Mouse (Mus musculus) gastrocnemius, postnatal 14 days (tissue): ENCODE data around the gene Celsr1. TPM values are rescaled to one million over a fixed set of nuclear protein-coding genes. Genes with fewer than 3 reads are reported as not detected.

ENCODE experiments used
- DNase-seq: peaks from one replicate; pipeline ENCODE4 v3.0.0; 2021; ENCODE audit warnings: mixed read lengths
- intact Hi-C: fragments of 180-260 bp; cut with DNase I; formaldehyde crosslinking; loops from one replicate; pipeline ENCODE4 v1.15.1; 2025; ENCODE audit warnings: low total_unique reads
- total RNA-seq, 2 experiments: library from RNA; stranded (reverse); gene quantifications; 2 replicates each; pipeline ENCODE4 v1.2.3; 2021

The Celsr1 gene
- total RNA-seq, 2 experiments from 2014 or later, result 0.31 to 0.94 TPM

DNA sequence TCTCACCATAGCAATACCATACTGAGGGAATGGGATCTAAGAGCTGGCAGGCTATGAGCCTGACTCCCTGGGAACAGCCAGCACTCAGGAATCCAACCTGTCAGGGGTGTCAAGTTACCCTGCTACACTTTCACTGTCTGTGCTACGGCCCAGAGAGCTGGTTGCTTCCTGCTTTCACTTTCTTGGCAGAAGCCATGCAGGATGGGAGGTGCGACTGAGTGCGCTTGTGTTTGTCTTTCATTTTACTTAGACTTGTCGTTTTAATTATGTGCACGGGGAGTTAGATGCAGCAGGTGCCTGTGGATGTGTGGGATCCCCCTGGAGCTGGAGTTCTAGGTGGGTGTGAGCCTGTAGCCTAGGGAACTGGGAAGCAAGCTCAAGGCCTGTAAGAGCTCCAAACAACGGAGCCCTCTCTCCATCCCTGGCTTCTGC, 25.9 kb downstream of the Celsr1 start:
- intact Hi-C loops, result no loop called here
- DNase-seq, result no peak

GRCm38 (mm10) chr15:86005691-86006525, 27.7 kb downstream of the Celsr1 start:
- intact Hi-C loops, result no loop called here
- DNase-seq, result no peak

- no peak for DNase-seq
- intact Hi-C loops, result no loop called here
Observed at GRCm38 (mm10) chr15:86004048-86004447, 29.5 kb downstream of the Celsr1 start.

- no peak for DNase-seq
- intact Hi-C loops, result no loop called here
Observed at GRCm38 (mm10) chr15:86000706-86001292, 32.8 kb downstream of the Celsr1 start.

DNA sequence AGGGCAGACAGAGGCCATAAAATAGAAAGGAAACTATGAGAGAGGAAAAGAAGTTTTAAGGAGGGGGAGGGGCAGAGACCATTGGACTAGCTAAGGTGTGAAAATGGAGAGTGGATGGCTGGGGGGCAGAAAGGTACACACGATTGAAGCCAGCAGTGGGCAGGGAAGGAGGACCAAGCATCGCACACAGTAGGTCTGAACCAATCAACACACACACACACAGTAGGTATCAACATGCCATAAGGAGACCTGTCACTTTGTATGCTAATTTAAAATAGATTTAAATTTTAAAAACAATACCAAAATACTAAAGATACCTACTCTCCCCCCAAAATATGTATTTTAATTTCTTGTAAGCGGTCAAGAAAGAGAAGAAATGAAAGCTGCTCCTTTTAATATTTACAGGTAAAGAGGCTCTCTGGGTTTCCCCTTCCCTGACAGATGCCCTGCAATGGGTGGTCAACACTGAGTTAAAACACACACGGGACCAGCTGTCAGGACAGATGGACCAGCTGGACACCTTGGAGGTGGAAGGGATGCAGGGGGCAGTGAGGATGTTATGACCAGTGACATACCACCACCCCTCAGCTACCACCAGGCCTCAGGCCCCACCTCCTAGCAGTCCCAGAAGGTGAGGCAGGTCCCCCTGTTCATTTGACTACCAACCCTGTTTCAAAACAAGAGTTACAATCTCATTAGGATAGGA, 34.9 kb downstream of the Celsr1 start:
- intact Hi-C loops, result no loop called here
- DNase-seq, result no peak

DNA sequence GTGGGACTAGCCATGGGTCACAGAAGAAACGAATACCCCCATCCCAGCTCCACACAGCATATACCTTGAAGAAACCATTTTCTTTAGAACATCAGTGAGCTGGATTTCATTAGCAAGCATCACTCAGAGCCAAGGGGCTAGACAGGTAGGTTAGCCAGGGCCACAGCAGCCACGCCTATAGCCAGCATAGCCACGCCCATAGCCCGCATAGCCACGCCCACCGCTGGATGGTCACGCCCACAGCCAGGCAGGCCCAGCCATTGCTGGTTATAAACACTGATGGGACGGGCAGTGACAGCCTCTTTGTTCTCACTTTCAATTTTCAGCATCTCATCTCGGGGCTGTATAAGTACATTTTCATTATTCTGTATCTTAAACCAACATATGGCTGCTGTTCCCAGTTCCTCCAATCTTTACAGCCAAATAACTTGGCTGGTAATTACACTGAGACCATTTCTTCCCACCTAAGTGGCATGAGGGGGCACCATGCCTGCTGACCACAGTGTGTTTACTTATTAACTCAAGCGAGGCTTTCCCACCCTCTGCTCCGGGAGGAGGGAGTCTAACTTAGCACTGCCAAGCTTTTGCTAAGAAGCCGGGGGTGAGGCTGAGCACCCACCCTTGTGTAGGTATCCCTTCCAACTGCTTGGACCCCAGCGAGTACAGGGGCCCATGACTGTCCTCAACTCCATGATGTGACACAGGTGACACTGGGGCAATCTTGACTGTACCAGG, 37.4 kb downstream of the Celsr1 start:
- DNase-seq, result no peak
- intact Hi-C loops, result no loop called here

DNA sequence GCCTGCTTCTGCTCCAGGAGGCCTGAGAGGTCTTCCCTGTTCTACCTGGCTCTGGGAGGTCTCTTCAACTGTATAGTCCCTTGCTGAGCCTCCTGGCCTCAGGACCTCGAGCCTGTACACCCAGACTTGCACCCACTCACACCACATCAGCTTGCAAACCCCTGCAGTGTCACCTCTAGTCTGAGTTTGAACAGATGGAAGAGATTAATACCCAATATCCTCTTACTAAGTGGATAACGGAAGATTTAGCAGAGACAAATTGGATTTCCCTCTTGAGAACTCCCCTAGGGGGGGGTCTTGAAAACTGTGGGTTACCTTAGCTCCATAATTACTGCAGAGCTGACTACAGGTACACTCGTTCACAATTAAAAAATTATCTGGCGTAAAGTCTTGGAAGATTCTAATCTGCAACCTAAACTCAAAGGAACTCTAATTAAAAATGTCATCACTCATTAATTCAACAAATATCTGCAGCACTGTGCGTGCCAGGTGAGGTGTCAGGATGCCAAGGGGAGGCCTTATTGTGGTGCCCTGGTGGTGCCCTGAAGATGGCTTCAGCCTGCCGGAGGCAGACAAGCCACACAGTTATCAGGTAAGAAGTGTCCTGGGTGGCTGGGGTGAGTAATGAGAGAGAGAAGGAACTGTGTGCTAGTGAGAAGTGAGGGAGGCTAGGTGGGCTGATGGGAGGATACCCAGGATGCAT, 38.5 kb downstream of the Celsr1 start:
- intact Hi-C loops, result no loop called here
- DNase-seq, result no peak

DNA sequence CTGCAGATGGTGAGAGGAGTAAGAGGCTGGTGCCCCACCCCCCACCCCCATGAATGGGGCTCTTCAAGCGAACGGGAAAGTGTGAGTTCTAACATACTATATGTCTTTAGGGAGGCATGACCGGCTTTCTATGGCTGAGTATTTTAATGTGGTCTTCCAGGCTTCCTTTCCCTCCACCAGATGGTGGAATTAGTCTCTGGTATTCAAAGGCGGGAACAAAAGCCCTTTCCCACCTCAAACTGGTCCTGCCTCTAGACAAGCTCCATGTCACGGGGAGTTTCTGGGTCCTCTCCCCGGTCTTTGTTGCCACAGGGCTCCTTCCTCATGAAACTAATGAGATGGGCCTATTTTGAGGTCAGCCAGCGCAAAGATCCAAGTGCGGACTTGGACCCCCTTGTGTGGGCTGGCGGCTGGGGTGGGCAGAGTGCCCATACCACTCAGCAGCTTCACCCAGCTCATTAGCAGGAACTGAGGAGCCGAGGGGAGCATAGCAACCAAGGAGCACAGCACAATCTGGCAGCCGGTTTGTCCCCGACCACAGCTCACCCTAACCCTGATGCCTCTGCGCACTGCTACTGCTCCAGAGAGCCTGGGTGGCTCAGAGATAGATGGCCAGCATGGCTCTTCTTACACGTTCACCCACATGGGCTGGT, 39.5 kb downstream of the Celsr1 start:
- DNase-seq, result no peak
- intact Hi-C loops, result no loop called here

DNA sequence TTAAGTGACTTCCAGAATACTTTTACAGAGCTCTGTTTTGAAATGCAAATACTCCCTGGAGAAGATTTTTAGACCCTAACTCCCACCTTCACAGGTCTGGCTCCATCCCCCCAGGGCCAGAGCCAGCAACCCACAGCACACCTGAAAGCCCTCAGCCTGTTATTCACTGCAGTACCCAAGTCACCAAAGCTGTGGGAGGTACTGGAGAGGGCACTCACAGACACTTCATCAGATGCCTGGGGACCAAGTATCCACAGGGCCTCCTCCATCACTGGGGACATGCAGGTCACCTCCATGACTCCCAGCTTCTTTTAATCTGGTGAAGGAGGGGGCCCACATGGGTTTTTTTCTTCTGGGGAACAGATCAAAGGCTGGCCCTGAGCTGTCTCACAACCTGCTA, 40.2 kb downstream of the Celsr1 start:
- DNase-seq, result no peak
- intact Hi-C loops, result no loop called here

DNA sequence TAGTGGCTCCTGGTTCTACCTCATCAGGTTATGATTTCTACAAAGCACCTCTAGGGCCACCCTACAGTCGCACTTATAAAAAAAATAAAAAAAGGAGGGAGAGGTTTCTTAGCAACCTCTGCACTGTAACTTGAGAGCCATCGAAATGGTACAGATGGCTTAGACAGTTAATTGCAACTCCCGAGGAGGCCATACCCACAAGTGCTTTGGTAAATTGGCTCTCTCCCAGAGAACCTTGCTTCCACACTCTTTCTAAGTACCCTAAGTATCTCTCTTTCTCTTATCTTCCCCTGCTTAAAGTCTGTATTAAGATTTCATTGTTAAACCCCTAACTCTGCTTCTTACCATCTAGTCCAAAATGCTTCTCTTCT, 41.5 kb downstream of the Celsr1 start:
- no peak for DNase-seq
- intact Hi-C loops, result no loop called here

DNA sequence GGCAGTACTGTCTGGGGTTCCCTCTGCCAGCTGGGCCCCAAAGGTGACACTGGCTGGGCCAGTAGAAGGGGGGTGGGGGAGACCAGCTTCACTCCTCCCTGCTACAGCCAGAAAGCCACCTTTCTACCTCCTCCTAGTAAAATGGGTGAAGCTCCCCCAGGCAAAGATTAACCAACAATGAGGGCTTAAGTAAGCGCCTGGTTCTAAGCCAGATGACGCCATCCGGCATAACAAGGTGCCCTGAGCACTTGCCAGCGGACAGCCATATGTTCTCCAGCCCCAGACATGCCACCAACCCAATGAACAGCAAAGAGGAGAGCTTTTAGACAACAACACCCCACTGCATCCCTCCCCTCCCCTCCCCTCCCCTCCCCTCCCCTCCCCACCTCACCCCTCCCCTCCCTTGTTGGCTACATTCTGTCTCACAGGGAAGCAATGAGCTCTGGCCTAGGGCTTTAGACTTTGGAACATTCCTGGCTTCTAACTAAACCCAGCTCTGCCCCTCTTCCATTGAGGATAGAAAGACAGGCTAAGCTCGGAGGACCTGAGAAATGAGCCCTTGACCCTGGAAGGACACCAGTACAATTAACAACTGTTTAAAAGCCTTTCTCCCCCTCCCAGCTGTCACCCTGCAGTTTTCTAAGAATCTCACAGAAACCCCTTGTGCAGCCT, 42.0 kb downstream of the Celsr1 start:
- DNase-seq, result no peak
- intact Hi-C loops, result no loop called here

GRCm38 (mm10) chr15:85990696-85991443, 42.7 kb downstream of the Celsr1 start:
- intact Hi-C loops, result no loop called here
- DNase-seq, result no peak

GRCm38 (mm10) chr15:85987896-85988295, 45.7 kb downstream of the Celsr1 start:
- intact Hi-C loops, result no loop called here

DNA sequence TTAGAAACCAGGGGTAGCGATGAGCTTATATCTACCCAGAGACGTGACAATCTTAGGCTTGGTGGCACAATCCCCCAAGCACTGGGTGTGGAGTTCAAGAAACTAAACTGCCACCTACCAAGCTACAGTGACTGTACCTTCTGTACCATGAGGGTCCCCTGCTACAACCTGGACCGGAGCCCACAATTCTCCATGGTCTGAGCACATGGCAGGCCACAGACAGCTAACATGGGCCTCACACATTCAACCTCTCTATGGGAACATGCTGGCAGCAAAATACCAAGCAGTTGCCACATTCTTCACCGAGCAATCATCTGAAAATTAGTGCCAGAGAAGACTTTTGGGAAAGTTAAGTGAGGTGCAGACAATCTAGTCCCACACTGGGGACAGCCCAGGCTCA, 47.4 kb downstream of the Celsr1 start:
- DNase-seq, result no peak
- intact Hi-C loops, result no loop called here

More at GRCm38 (mm10) chr15:85987896-85988295, 45.7 kb downstream of the Celsr1 start:
- no peak for DNase-seq

- intact Hi-C loops, result no loop called here
Observed at GRCm38 (mm10) chr15:85985601-85986000, 48.0 kb downstream of the Celsr1 start.

GRCm38 (mm10) chr15:85983131-85983530, 50.4 kb downstream of the Celsr1 start:
- intact Hi-C loops, result no loop called here
- DNase-seq, result no peak

More at GRCm38 (mm10) chr15:85985601-85986000, 48.0 kb downstream of the Celsr1 start:
- no peak for DNase-seq

DNA sequence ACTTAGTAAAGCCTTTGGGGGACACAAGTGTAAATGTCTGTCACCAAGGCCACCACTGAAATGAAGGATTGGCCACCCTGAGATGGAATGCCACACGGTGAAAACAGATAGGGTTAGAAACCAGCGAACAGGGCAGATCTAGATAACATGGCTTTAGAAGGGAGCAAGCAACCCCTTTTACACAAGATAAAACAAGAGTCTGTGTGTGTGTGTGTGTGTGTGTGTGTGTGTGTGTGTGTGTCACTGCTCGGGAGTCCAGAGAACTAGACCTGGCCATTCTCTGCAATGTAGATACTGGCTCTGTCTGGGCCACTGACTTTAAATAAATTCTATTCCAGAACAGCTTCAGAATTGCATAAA, 51.2 kb downstream of the Celsr1 start:
- intact Hi-C loops, result no loop called here
- no peak for DNase-seq
